Mouse (Mus musculus) limb, embryonic 11.5 days (tissue): ENCODE data around the gene Jchain. TPM values are rescaled to one million over a fixed set of nuclear protein-coding genes. Genes with fewer than 3 reads are reported as not detected.

ENCODE experiments used
- ATAC-seq: fragments of 200-750 bp; cut with Nextera tagmentation; 2 replicates; pipeline ENCODE4 v1.8.0; 2017; ENCODE audit warnings: low read depth; ENCODE audit not compliant: insufficient number of reproducible peaks, low FRiP score, low TSS enrichment
- DNase-seq: peaks from one replicate; pipeline ENCODE4 v3.0.0-alpha.2; 2015; ENCODE audit warnings: low spot score
- H3K27ac ChIP-seq: fragments of 300-500 bp; sonication (generic); replicated peaks from 2 replicates; pipeline ENCODE4 v1.5.1; 2014; ENCODE audit warnings: low read depth, mild to moderate bottlenecking, low read length
- H3K27me3 ChIP-seq: fragments of 300-500 bp; sonication (generic); 2 replicates; pipeline ENCODE4 v1.6.1; 2014; ENCODE audit warnings: mild to moderate bottlenecking, low read length, mixed read lengths; ENCODE audit not compliant: control insufficient read depth, insufficient read depth
- H3K36me3 ChIP-seq: fragments of 300-500 bp; sonication (generic); 2 replicates; pipeline ENCODE4 v1.6.1; 2014; ENCODE audit warnings: mild to moderate bottlenecking, low read length, moderate library complexity, mixed read lengths; ENCODE audit not compliant: control insufficient read depth, insufficient read depth
- H3K4me1 ChIP-seq: fragments of 300-500 bp; sonication (generic); 2 replicates; pipeline ENCODE4 v1.6.1; 2014; ENCODE audit warnings: low read length, mixed read lengths; ENCODE audit not compliant: control insufficient read depth, insufficient read depth
- H3K4me2 ChIP-seq: fragments of 300-500 bp; sonication (generic); 2 replicates; pipeline ENCODE4 v1.6.1; 2014; ENCODE audit warnings: low read depth, mild to moderate bottlenecking, moderate library complexity; ENCODE audit not compliant: severe bottlenecking
- H3K4me3 ChIP-seq: fragments of 300-500 bp; sonication (generic); 2 replicates; pipeline ENCODE4 v1.5.1; 2014; ENCODE audit warnings: low read depth, low read length
- H3K9ac ChIP-seq: fragments of 300-500 bp; sonication (generic); 2 replicates; pipeline ENCODE4 v1.6.1; 2014; ENCODE audit warnings: mild to moderate bottlenecking, low read length
- H3K9me3 ChIP-seq: fragments of 300-500 bp; sonication (generic); 2 replicates; pipeline ENCODE4 v1.6.1; 2016; ENCODE audit warnings: low read length; ENCODE audit not compliant: control insufficient read depth
- WGBS: fragments of 180-500 bp; shearing (Covaris S2); extraction: QIAGEN DNeasy Blood & Tissue Kit; methylation state at CpG from one replicate; pipeline ENCODE4 v1.1.7; 2014; 5-methylcytosine and 5-hydroxymethylcytosine counted together
- polyA plus RNA-seq: library from polyadenylated mRNA; unstranded; fragments of >200 nt; fragmentation: Nextera tagmentation; extraction: Ambion mirVana; gene quantifications from 2 replicates; pipeline ENCODE4 v1.2.1, GENCODE M21; 2014

Gene Jchain
- polyA plus RNA-seq, 1 experiment from 2014 or later, result 0.17 TPM

DNA sequence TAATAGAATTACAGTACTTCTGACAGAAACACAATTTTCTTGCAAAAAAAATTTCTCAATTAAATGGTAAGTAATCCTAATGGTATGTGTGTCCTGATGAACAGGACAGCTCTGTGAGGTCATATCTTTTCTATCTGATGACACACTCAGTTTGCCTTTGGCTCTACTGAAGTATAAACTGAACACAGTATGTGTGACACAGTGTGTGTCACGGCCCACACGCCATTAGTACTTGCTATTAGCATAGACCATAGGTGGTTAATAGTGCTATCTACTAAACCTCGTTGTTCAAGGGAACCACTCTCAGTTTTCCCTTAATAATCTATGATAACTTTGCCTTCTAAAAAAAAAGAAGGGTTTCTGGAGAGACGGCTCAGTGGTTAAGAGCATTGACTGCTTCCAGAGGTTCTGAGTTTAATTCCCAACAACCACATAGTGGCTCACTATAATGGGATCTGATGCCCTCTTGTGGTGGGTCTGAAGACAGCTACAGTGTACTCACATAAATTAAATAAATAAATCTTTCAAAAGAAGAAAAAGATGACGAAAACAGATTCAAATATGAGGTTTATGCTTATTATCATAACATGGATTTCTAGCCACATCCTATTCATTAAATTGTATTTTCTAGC, 15.1 kb upstream of the Jchain start:
- ATAC-seq, result no peak
- Histone ChIP-seq H3K4me2 (no peak overlapping the region), H3K4me1 (no peaks in the 10 kb centered on the region), H3K4me3 (no peak overlapping the region), H3K9ac (no peak overlapping the region), H3K27me3 (no peaks in the 10 kb centered on the region), H3K9me3 (no peaks in the 10 kb centered on the region), H3K27ac (no peak overlapping the region), H3K36me3 (no peaks in the 10 kb centered on the region)
- WGBS, result 57% methylated on average over 5 of the region's 5 CpGs
- no peak for DNase-seq

DNA sequence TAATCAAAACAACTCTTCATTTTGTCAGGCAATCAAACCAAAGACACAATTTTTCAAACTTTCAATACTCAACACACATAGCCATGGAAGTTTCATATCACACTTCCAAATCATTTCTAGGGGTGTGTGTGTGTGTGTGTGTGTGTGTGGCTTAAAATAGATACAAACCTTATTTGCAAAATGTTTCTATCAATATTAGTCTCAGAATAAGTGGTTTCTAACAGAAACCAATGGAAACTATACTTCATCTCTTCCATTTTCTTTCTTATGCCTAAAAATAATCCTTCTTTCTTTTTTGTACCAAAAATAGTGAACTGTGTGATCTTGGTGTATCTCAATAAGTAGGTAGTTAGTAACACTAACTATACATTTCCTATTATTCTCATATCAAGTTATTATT, 13.2 kb upstream of the Jchain start:
- H3K27me3 ChIP-seq, result no peaks in the 10 kb centered on the region
- no peak overlapping the region for H3K9ac ChIP-seq
- no peak overlapping the region for H3K4me3 ChIP-seq
- no peak overlapping the region for H3K27ac ChIP-seq
- ATAC-seq, result no peak
- DNase-seq, result no peak
- H3K4me1 ChIP-seq, result no peaks in the 10 kb centered on the region
- no peaks in the 10 kb centered on the region for H3K9me3 ChIP-seq
- no peak overlapping the region for H3K4me2 ChIP-seq
- H3K36me3 ChIP-seq, result no peaks in the 10 kb centered on the region

DNA sequence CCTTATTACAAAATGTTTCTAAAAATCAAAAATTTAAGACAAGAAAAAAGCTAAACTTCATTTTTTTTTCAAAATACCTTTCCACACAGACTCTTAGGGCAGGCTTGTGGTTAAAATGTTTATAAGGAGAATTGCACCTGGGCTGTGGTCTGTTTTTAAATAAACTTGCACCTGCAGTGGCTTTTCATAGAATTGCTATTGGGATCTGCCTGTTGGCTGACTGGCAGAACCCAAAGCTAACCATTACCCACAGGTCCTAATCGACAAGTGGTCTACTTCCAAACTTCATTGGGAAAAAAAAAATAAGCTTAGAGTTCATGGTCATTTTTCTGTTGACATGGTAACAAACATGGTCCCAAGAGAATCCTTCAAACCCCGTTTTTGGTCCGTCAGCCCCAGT, 7.0 kb upstream of the Jchain start:
- Histone ChIP-seq H3K27me3 (no peaks in the 10 kb centered on the region), H3K36me3 (no peaks in the 10 kb centered on the region), H3K27ac (no peak overlapping the region), H3K9me3 (no peaks in the 10 kb centered on the region), H3K4me2 (no peak overlapping the region), H3K4me3 (no peak overlapping the region), H3K4me1 (no peaks in the 10 kb centered on the region), H3K9ac (no peak overlapping the region)
- 76% methylated on average over 3 of the region's 3 CpGs for WGBS
- no peak for DNase-seq
- ATAC-seq, result no peak

DNA sequence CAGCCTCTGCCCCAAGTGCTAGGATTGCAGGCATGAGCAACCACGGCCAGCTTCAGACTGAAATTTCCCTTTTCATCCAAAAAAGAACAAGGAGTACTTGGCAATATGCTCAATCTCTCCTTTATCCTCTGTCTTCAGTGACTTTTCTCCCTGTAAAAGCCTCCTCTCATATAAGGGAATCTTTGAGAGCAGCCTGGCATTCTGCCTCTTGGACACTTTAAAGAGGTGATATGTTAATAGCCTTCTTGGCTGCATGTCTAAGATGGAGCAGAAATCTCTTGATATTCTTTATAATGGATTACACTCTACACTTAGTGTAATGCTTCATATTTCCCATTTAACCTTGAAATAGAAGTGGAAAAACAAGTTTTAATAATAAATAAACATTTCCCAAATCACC, 3.2 kb upstream of the Jchain start:
- WGBS, result 77% methylated on average over 1 of the region's 1 CpGs
- Histone ChIP-seq H3K9me3 (no peaks in the 10 kb centered on the region), H3K4me2 (no peak overlapping the region), H3K36me3 (no peaks in the 10 kb centered on the region), H3K4me3 (no peak overlapping the region), H3K4me1 (no peaks in the 10 kb centered on the region), H3K9ac (no peak overlapping the region), H3K27me3 (no peaks in the 10 kb centered on the region), H3K27ac (no peak overlapping the region)
- no peak for ATAC-seq
- DNase-seq, result no peak

DNA sequence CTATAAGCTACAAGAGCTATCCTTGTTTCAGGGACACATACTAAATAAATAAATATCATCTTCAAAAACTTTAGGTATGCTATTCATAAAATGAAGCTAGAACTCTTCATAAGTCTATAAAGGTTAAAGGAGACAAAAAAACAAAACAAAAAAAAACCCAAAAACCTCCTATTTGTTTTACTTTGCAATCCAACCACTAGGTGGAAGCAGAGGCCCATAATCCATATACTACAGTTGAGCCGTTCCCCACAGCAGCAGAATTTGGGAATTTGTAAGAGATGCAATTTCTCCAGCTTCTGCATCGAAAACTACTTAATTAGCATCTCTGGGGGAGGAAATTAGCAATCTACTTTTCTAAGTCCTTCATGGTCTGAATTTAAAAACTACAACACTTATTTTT, 8.5 kb downstream of the Jchain start:
- DNase-seq, result no peak
- Histone ChIP-seq H3K27me3 (no peaks in the 10 kb centered on the region), H3K4me3 (no peak overlapping the region), H3K9me3 (no peaks in the 10 kb centered on the region), H3K4me2 (no peak overlapping the region), H3K9ac (no peak overlapping the region), H3K27ac (no peak overlapping the region), H3K36me3 (no peaks in the 10 kb centered on the region), H3K4me1 (no peaks in the 10 kb centered on the region)
- ATAC-seq, result no peak
- WGBS, result 7% methylated on average over 2 of the region's 2 CpGs

DNA sequence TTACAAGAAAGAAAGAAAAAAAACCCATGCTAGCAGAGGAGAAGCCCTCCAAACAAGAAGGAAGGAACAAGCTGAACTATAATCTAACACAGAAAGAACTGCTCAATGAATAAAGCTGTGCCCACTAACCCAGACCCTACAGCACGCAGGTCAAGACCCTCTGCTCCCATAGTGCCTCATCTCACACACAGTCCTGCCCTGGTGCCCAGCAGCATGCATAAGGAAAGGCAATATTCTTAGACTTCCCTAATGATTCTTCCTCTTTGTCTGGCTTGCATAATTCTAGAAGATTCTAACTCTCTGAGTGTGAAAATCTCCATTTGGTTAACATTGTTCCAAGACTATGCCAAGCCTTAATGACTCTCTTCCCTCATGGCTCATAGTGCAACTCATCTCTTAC, 18.7 kb downstream of the Jchain start:
- Histone ChIP-seq H3K36me3 (no peaks in the 10 kb centered on the region), H3K27ac (no peak overlapping the region), H3K4me2 (no peak overlapping the region), H3K9me3 (no peaks in the 10 kb centered on the region), H3K4me3 (no peak overlapping the region), H3K27me3 (no peaks in the 10 kb centered on the region), H3K4me1 (no peaks in the 10 kb centered on the region), H3K9ac (no peak overlapping the region)
- WGBS, result 86% methylated on average over 1 of the region's 1 CpGs
- ATAC-seq (no peak), DNase-seq (no peak)

DNA sequence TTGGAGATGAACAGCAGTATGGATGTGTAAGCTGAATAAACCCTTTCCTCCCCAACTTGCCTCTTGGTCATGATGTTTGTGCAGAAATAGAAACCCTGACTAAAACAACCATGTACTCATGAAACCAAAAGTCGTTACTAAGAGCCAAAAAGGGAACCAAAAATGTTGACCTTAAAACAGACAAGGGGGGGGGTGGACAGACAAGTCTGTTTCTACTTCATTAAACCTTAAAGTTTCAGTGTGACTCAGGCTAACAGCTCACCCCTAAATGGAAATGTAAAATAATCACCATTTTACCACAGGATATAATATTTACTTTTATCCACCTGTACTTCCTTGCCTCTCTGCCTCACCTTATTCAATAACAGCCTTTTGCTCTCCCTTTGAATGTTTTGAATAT, 19.1 kb downstream of the Jchain start:
- no peak overlapping the region for H3K4me3 ChIP-seq
- no peaks in the 10 kb centered on the region for H3K9me3 ChIP-seq
- WGBS, result 86% methylated on average over 1 of the region's 1 CpGs
- H3K36me3 ChIP-seq, result no peaks in the 10 kb centered on the region
- no peak for ATAC-seq
- no peak for DNase-seq
- no peak overlapping the region for H3K27ac ChIP-seq
- H3K27me3 ChIP-seq, result no peaks in the 10 kb centered on the region
- no peak overlapping the region for H3K9ac ChIP-seq
- H3K4me1 ChIP-seq, result no peaks in the 10 kb centered on the region
- no peak overlapping the region for H3K4me2 ChIP-seq

DNA sequence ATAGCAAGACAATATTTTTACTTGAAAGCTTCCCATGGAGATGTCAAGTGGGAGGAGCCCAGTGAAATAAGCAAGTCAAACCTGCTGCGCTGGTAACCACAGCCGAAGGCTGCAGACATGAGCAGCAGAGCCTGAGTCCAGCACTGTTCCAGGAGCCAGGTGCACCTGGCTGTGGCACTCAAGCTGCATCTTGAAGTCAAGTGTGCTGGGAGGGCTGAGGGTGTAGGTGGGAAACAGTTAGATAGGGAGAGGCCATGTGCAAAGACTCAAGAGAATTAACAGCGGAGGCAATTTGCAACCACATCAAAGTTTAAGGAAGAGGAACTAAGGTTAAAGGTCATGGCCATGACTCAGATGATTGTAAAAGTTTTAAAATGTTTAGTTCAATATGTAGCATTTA, 27.9 kb downstream of the Jchain start:
- Histone ChIP-seq H3K27ac (no peak overlapping the region), H3K9ac (no peak overlapping the region), H3K27me3 (no peaks in the 10 kb centered on the region), H3K4me1 (no peaks in the 10 kb centered on the region), H3K4me3 (no peak overlapping the region), H3K4me2 (no peak overlapping the region), H3K36me3 (no peaks in the 10 kb centered on the region), H3K9me3 (no peaks in the 10 kb centered on the region)
- 71% methylated on average over 3 of the region's 3 CpGs for WGBS
- ATAC-seq (no peak), DNase-seq (no peak)

DNA sequence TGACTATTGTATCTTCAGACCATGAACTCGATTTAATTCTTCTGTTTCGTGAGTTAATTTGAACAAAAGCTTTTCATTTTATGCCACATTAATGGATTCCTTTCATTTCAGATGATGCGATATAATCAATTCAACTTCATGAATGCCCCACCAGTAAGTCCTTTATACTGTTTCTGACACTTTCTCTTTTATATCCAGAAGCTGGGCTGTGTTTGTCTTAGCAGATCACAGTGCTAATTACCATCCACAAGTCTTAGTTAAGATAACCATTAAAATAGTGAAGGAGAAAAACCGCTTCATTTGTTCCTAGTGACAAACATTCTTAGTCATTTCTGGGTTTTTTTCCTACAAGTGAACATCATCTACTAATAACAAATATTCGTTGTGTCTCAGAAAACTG, 36.6 kb downstream of the Jchain start:
- 86% methylated on average over 5 of the region's 5 CpGs for WGBS

More for the DNA sequence above, 36.6 kb downstream of the Jchain start:
- no peak for ATAC-seq
- H3K9me3 ChIP-seq, result no peaks in the 10 kb centered on the region
- H3K4me3 ChIP-seq, result no peak overlapping the region
- H3K4me1 ChIP-seq, result no peaks in the 10 kb centered on the region
- H3K27me3 ChIP-seq, result no peaks in the 10 kb centered on the region
- H3K27ac ChIP-seq, result no peak overlapping the region
- no peak overlapping the region for H3K9ac ChIP-seq
- H3K4me2 ChIP-seq, result no peak overlapping the region
- H3K36me3 ChIP-seq, result no peaks in the 10 kb centered on the region
- DNase-seq, result no peak
